9 mouse cellular contexts compared by ENCODE assay signal in the genomic region with DNA sequence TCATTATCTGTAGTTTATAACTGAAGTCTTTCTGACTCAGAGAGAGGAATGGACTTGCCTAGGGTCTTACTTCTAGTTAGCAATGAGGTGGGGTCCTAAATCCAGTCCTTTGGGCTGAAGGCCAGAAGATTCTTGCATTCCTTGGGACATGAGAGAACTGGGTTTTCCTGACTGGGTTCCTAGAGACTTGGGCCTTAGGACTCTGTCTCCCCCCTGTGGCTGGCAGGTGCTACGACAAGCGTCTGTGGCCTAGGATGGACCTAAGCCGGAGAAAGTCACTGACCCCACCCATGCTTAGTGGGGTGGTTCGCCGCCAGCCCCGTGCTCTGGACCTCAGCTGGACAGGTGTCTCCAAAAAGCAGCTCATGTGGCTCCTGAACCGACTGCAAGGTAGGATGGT. TPM values are rescaled to one million over a fixed set of nuclear protein-coding genes. Genes with fewer than 3 reads are reported as not detected.
DNase-seq lines count a peak whose midpoint lies in the region; ATAC-seq and TF ChIP-seq lines count a peak whose summit lies in the region.
"Had no signal": no experiment of that assay in that cellular context is flagged by ENCODE, and none has a peak within 500 bp of the region (broad histone marks: within the 10 kb centered on the region; RNA-seq: fewer than 3 reads in every experiment).

No protein-coding gene starts in this region.

- H3K9me3 ChIP-seq in liver, embryonic 14.5 days (ENCODE audit: control insufficient read depth, low read length) = no peaks in the 10 kb centered on the region

- TF ChIP-seq EP300 in liver, embryonic 14.5 days (IDR thresholded peaks at IDR 0.05; ENCODE audit: low read depth) = no peak

- DNase-seq in cerebellum, adult 11 months = peak; percentile 69
- peak; percentile 65 for DNase-seq in thymus, adult 2 months
- DNase-seq in thymus, adult 18-20 months = no peak
- DNase-seq in embryo, embryonic 11.5 days (ENCODE audit: low read depth, low spot score) = peak; percentile 48
- peak in 1 of 3 experiments; percentile 54 for DNase-seq in liver, embryonic 14.5 days (ENCODE audit: low read depth in 3 of 3, low spot score in 3 of 3)
- DNase-seq in right cerebral cortex, postnatal 4 days = peak; percentile 50

- H3K36me3 ChIP-seq in thymus, adult 2 months (ENCODE audit: control insufficient read depth, insufficient read depth, low read length) = peaks cover 5% of the 10 kb centered on the region; the same call in 1 of the 2 replicates
- no peaks in the 10 kb centered on the region for H3K36me3 ChIP-seq in liver, embryonic 14.5 days (replicated peaks; ENCODE audit: control insufficient read depth, insufficient read depth, low read depth)

- no peak; the same call in 1 of the 2 replicates for ATAC-seq in cerebellum, adult (ENCODE audit: insufficient number of reproducible peaks, low FRiP score, low TSS enrichment)
- peak; percentile 67 to 76; a peak in 1 of 4 replicates for ATAC-seq in hematopoietic stem cell, adult 5-6 weeks (replicated peaks in 1 of 2; ENCODE audit: insufficient read depth in 1 of 2, low FRiP score in 2 of 2, low TSS enrichment in 1 of 2, low read depth in 1 of 2, poor library complexity in 2 of 2, severe bottlenecking in 2 of 2)
- ATAC-seq in liver, embryonic 14.5 days (ENCODE audit: insufficient read depth) = peak; percentile 55; the same call in 1 of the 2 replicates

- no peaks in the 10 kb centered on the region for H3K4me1 ChIP-seq in thymus, adult 2 months (replicated peaks; ENCODE audit: control insufficient read depth, insufficient read depth, low read length)
- peaks cover 3 to 9% of the 10 kb centered on the region in 2 experiments; a peak in 3 of 4 replicates for H3K4me1 ChIP-seq in liver, embryonic 14.5 days (replicated peaks; ENCODE audit: control insufficient read depth in 2 of 2, insufficient read depth in 2 of 2, low read length in 1 of 2)

- no peak overlapping the region for H3K9ac ChIP-seq in liver, embryonic 14.5 days (replicated peaks)

- 32% methylated on average over 7 of the region's 7 CpGs for WGBS in thymus, adult 2 months
- 16% methylated on average over 7 of the region's 7 CpGs for WGBS in liver, embryonic 14.5 days (ENCODE audit: insufficient replicate concordance)

- H3K4me3 ChIP-seq in thymus, adult 2 months (ENCODE audit: control insufficient read depth, insufficient read depth, low read length) = no peak overlapping the region
- H3K4me3 ChIP-seq in liver, embryonic 14.5 days (ENCODE audit: insufficient read depth in 1 of 2, low read depth in 2 of 2, low read length in 2 of 2) = no peak overlapping the region

- H3K27me3 ChIP-seq in thymus, adult 2 months (ENCODE audit: control insufficient read depth, insufficient read depth, low read length) = no peaks in the 10 kb centered on the region
- H3K27me3 ChIP-seq in liver, embryonic 14.5 days (ENCODE audit: control insufficient read depth, insufficient read depth, low read length) = no peaks in the 10 kb centered on the region

- TF ChIP-seq POLR2A in thymus, adult 2 months (IDR thresholded peaks at IDR 0.05; ENCODE audit: control insufficient read depth, extremely low read depth, insufficient read depth, low read length, poor library complexity) = no peak

- peak; percentile 88; the same call in 1 of the 2 replicates for TF ChIP-seq CTCF in thymus, adult 2 months (IDR thresholded peaks at IDR 0.05; ENCODE audit: borderline replicate concordance, control insufficient read depth, extremely low read depth, insufficient read depth, low read length, poor library complexity)
- TF ChIP-seq CTCF in liver, embryonic 14.5 days (IDR thresholded peaks at IDR 0.05; ENCODE audit: low read depth) = peak; percentile 99

- H3K27ac ChIP-seq in thymus, adult 2 months (ENCODE audit: control insufficient read depth, insufficient read depth, low read length) = no peak overlapping the region
- no peak overlapping the region for H3K27ac ChIP-seq in liver, embryonic 14.5 days

- H3K4me2 ChIP-seq in liver, embryonic 14.5 days (ENCODE audit: low read depth) = no peak overlapping the region

RNA-seq across cellular contexts. Expression of a gene that starts 8.6 kb away (rescaled TPM):
- 23.8 and 27.0 TPM in 2 replicates for polyA plus RNA-seq in thymus, adult 2 months (2012; rRNA removed)
- total RNA-seq in hematopoietic stem cell, adult 5-6 weeks (2017) = 25.3 and 34.4 TPM in 2 replicates
- 6.9 and 7.2 TPM in 2 replicates for polyA plus RNA-seq in liver, embryonic 14.5 days (2012; rRNA removed)
- polyA plus RNA-seq in liver, embryonic 14.5 days (2014; fragmentation: Nextera tagmentation; extraction: Ambion mirVana) = 3.9 and 4.9 TPM in 2 replicates

RNA-seq across cellular contexts. Expression of a gene that starts 15.4 kb away (rescaled TPM):
- polyA plus RNA-seq in thymus, adult 2 months (2012; rRNA removed) = 29.9 and 36.7 TPM in 2 replicates
- 12.4 and 15.2 TPM in 2 replicates for total RNA-seq in hematopoietic stem cell, adult 5-6 weeks (2017)
- polyA plus RNA-seq in liver, embryonic 14.5 days (2012; rRNA removed) = 5.7 TPM in 2 replicates
- 10.5 and 12.3 TPM in 2 replicates for polyA plus RNA-seq in liver, embryonic 14.5 days (2014; fragmentation: Nextera tagmentation; extraction: Ambion mirVana)

RNA-seq across cellular contexts. Expression of a gene that starts 16.7 kb away (rescaled TPM):
- polyA plus RNA-seq in thymus, adult 2 months (2012; rRNA removed) = 38.9 and 43.7 TPM in 2 replicates
- 15.1 and 18.5 TPM in 2 replicates for total RNA-seq in hematopoietic stem cell, adult 5-6 weeks (2017)
- polyA plus RNA-seq in liver, embryonic 14.5 days (2012; rRNA removed) = 10.8 and 11.3 TPM in 2 replicates
- polyA plus RNA-seq in liver, embryonic 14.5 days (2014; fragmentation: Nextera tagmentation; extraction: Ambion mirVana) = 0.85 and 1.1 TPM in 2 replicates

RNA-seq across cellular contexts. Expression of a gene that starts 24.4 kb away (rescaled TPM):
- not detected in 2 replicates for polyA plus RNA-seq in thymus, adult 2 months (2012; rRNA removed)
- total RNA-seq in hematopoietic stem cell, adult 5-6 weeks (2017) = not detected in 2 replicates
- 1.2 TPM in 1 of 2 replicates, not detected in the other for polyA plus RNA-seq in liver, embryonic 14.5 days (2012; rRNA removed)
- not detected in 2 replicates for polyA plus RNA-seq in liver, embryonic 14.5 days (2014; fragmentation: Nextera tagmentation; extraction: Ambion mirVana)

RNA-seq across cellular contexts. Expression of a gene that starts 29.1 kb away (rescaled TPM):
- polyA plus RNA-seq in thymus, adult 2 months (2012; rRNA removed) = not detected in 2 replicates
- total RNA-seq in hematopoietic stem cell, adult 5-6 weeks (2017) = not detected in 2 replicates
- polyA plus RNA-seq in liver, embryonic 14.5 days (2012; rRNA removed) = not detected in 2 replicates
- polyA plus RNA-seq in liver, embryonic 14.5 days (2014; fragmentation: Nextera tagmentation; extraction: Ambion mirVana) = 0.05 and 0.15 TPM in 2 replicates
- total RNA-seq: left cerebral cortex, adult 18-20 months had no signal

Comparison
In these comparisons a context has a peak if more than half of its experiments do, and no peak if none do; other contexts are left out.
1. DNase-seq: peak in cerebellum, adult 11 months (single experiment), thymus, adult 2 months (single experiment), embryo, embryonic 11.5 days (single experiment) and right cerebral cortex, postnatal 4 days (single experiment); none in thymus, adult 18-20 months (0 of 2).